Mouse (Mus musculus) MEL (cell line): ENCODE data around the gene Pex10. TPM values are rescaled to one million over a fixed set of nuclear protein-coding genes. Genes with fewer than 3 reads are reported as not detected.

Experiments
- DNase-seq: peaks from one replicate; pipeline ENCODE4 v3.0.0; 2011; ENCODE audit warnings: low read depth, low spot score
- H3K27ac ChIP-seq: 2 replicates; pipeline ENCODE4 v1.5.1; 2012; ENCODE audit warnings: low read depth, mild to moderate bottlenecking, control low read depth, low read length, moderate library complexity; ENCODE audit not compliant: control insufficient read depth
- H3K27me3 ChIP-seq, 2 experiments: fragments of 150-350 bp in 1 of 2; sonication (generic) in 1 of 2; 2 replicates each; pipeline ENCODE4 v1.6.1; 2012; ENCODE audit warnings: low read length in 2 of 2, mild to moderate bottlenecking in 2 of 2, improper control_type of control experiment in 1 of 2, moderate library complexity in 1 of 2; ENCODE audit not compliant: insufficient read depth in 2 of 2, control insufficient read depth in 1 of 2
- H3K36me3 ChIP-seq, 2 experiments: 2 replicates each; pipeline ENCODE4 v1.6.1; 2012 to 2014; ENCODE audit warnings: low read length in 2 of 2, improper control_type of control experiment in 1 of 2, inconsistent platforms in 1 of 2, mild to moderate bottlenecking in 1 of 2; ENCODE audit not compliant: insufficient read depth in 2 of 2, control insufficient read depth in 1 of 2
- H3K4me1 ChIP-seq, 2 experiments: fragments of 150-350 bp in 1 of 2; sonication (generic) in 1 of 2; 2 replicates each; pipeline ENCODE4 v1.6.1; 2012; ENCODE audit warnings: low read length in 2 of 2, improper control_type of control experiment in 1 of 2, mild to moderate bottlenecking in 1 of 2; ENCODE audit not compliant: insufficient read depth in 2 of 2, control insufficient read depth in 1 of 2
- H3K4me3 ChIP-seq, 2 experiments: fragments of 150-350 bp in 1 of 2; sonication (generic) in 1 of 2; 2 replicates each; pipeline ENCODE4 v1.5.1; 2012; ENCODE audit warnings: low read depth in 2 of 2, low read length in 2 of 2, mild to moderate bottlenecking in 2 of 2, moderate library complexity in 2 of 2, control low read depth in 1 of 2, improper control_type of control experiment in 1 of 2; ENCODE audit not compliant: control insufficient read depth in 1 of 2, insufficient read depth in 1 of 2
- H3K79me2 ChIP-seq: 2 replicates; pipeline ENCODE4 v1.6.1; 2012; ENCODE audit warnings: mild to moderate bottlenecking, low read length, moderate library complexity; ENCODE audit not compliant: control insufficient read depth, poor library complexity, insufficient read depth
- H3K9ac ChIP-seq: 2 replicates; pipeline ENCODE4 v1.6.1; 2012; ENCODE audit warnings: low read depth, mild to moderate bottlenecking, control low read depth, low read length, moderate library complexity; ENCODE audit not compliant: control insufficient read depth, poor library complexity, severe bottlenecking
- H3K9me3 ChIP-seq: fragments of 150-350 bp; sonication (generic); replicated peaks from 2 replicates; pipeline ENCODE4 v1.6.1; 2012; ENCODE audit warnings: mild to moderate bottlenecking, low read length, improper control_type of control experiment, moderate library complexity; ENCODE audit not compliant: insufficient read depth
- BHLHE40 ChIP-seq: IDR thresholded peaks from 2 replicates; pipeline ENCODE4 v1.6.1; 2012; ENCODE audit warnings: low read depth, mild to moderate bottlenecking, inconsistent platforms, low read length, improper control_type of control experiment, borderline replicate concordance
- CHD1 ChIP-seq: IDR thresholded peaks from 2 replicates; pipeline ENCODE4 v1.6.1; 2012; ENCODE audit warnings: low read depth, mild to moderate bottlenecking, inconsistent platforms, low read length, improper control_type of control experiment
- CTCF ChIP-seq, 3 experiments: IDR thresholded peaks in 2 of 3; conservative IDR thresholded peaks in 1 of 3; 2 replicates each; pipeline ENCODE4 v1.5.1; 2011 to 2012; ENCODE audit warnings: low read length in 3 of 3, low read depth in 2 of 3, mild to moderate bottlenecking in 2 of 3, improper control_type of control experiment in 1 of 3, inconsistent platforms in 1 of 3, mixed read lengths in 1 of 3, moderate library complexity in 1 of 3; ENCODE audit not compliant: control insufficient read depth in 1 of 3, insufficient read depth in 1 of 3, poor library complexity in 1 of 3, severe bottlenecking in 1 of 3
- E2F4 ChIP-seq: IDR thresholded peaks from 2 replicates; pipeline ENCODE4 v1.6.1; 2011; ENCODE audit warnings: low read depth, low read length, improper control_type of control experiment, borderline replicate concordance
- ELF1 ChIP-seq: IDR thresholded peaks from 2 replicates; pipeline ENCODE4 v1.6.1; 2014; ENCODE audit warnings: low read depth, mild to moderate bottlenecking, inconsistent platforms, low read length, improper control_type of control experiment, moderate library complexity
- EP300 ChIP-seq, 2 experiments: IDR thresholded peaks; 2 replicates each; pipeline ENCODE4 v1.6.1; 2011; ENCODE audit warnings: improper control_type of control experiment in 2 of 2, low read length in 2 of 2, low read depth in 1 of 2, mild to moderate bottlenecking in 1 of 2
- ETS1 ChIP-seq: IDR thresholded peaks from 2 replicates; pipeline ENCODE4 v1.6.1; 2012; ENCODE audit warnings: low read depth, mild to moderate bottlenecking, inconsistent platforms, low read length, improper control_type of control experiment, moderate library complexity
- GABPA ChIP-seq: IDR thresholded peaks from 2 replicates; pipeline ENCODE4 v1.6.1; 2012; ENCODE audit warnings: low read depth, mild to moderate bottlenecking, inconsistent platforms, low read length, improper control_type of control experiment, moderate library complexity
- HCFC1 ChIP-seq: IDR thresholded peaks from 2 replicates; pipeline ENCODE4 v1.6.1; 2012; ENCODE audit warnings: low read depth, mild to moderate bottlenecking, inconsistent platforms, low read length, improper control_type of control experiment, moderate library complexity
- JUND ChIP-seq: IDR thresholded peaks from 2 replicates; pipeline ENCODE4 v1.6.1; 2011; ENCODE audit warnings: low read depth, mild to moderate bottlenecking, improper control_type of control experiment, low read length
- KAT2A ChIP-seq: conservative IDR thresholded peaks from 2 replicates; pipeline ENCODE4 v1.6.1; 2012; ENCODE audit warnings: low read depth, low read length, improper control_type of control experiment, inconsistent platforms
- MAZ ChIP-seq: IDR thresholded peaks from 2 replicates; pipeline ENCODE4 v1.6.1; 2012; ENCODE audit warnings: low read depth, mild to moderate bottlenecking, inconsistent platforms, low read length, improper control_type of control experiment
- MEF2A ChIP-seq: IDR thresholded peaks from 2 replicates; pipeline ENCODE4 v1.6.1; 2014; ENCODE audit warnings: low read depth, mild to moderate bottlenecking, inconsistent platforms, low read length, improper control_type of control experiment; ENCODE audit not compliant: poor library complexity, insufficient replicate concordance, severe bottlenecking; ENCODE audit errors: extremely low read depth
- MXI1 ChIP-seq: IDR thresholded peaks from 2 replicates; pipeline ENCODE4 v1.6.1; 2011; ENCODE audit warnings: mild to moderate bottlenecking, low read depth, low read length, improper control_type of control experiment
- MYC ChIP-seq: IDR thresholded peaks from 2 replicates; pipeline ENCODE4 v1.6.1; 2011; ENCODE audit warnings: low read depth, mild to moderate bottlenecking, low read length, improper control_type of control experiment, moderate library complexity
- NELFE ChIP-seq: IDR thresholded peaks from 2 replicates; pipeline ENCODE4 v1.6.1; 2011; ENCODE audit warnings: low read depth, low read length, improper control_type of control experiment
- RCOR1 ChIP-seq: IDR thresholded peaks from 2 replicates; pipeline ENCODE4 v1.6.1; 2012; ENCODE audit warnings: low read depth, mild to moderate bottlenecking, inconsistent platforms, low read length, improper control_type of control experiment
- SIN3A ChIP-seq: IDR thresholded peaks from 2 replicates; pipeline ENCODE4 v1.6.1; 2012; ENCODE audit warnings: low read length, improper control_type of control experiment, inconsistent platforms
- SMC3 ChIP-seq: IDR thresholded peaks from 2 replicates; pipeline ENCODE4 v1.6.1; 2011; ENCODE audit warnings: low read depth, low read length, improper control_type of control experiment
- TAL1 ChIP-seq: IDR thresholded peaks from 2 replicates; pipeline ENCODE4 v1.6.1; 2012; ENCODE audit warnings: mild to moderate bottlenecking, inconsistent platforms, low read length, moderate library complexity, mixed read lengths
- TCF12 ChIP-seq: IDR thresholded peaks from 2 replicates; pipeline ENCODE4 v1.6.1; 2014; ENCODE audit warnings: low read depth, mild to moderate bottlenecking, inconsistent platforms, low read length, improper control_type of control experiment, moderate library complexity
- UBTF ChIP-seq: IDR thresholded peaks from 2 replicates; pipeline ENCODE4 v1.6.1; 2012; ENCODE audit warnings: low read depth, mild to moderate bottlenecking, inconsistent platforms, low read length, improper control_type of control experiment, moderate library complexity, borderline replicate concordance; ENCODE audit not compliant: insufficient read depth
- USF1 ChIP-seq: IDR thresholded peaks from 2 replicates; pipeline ENCODE4 v1.6.1; 2014; ENCODE audit warnings: low read depth, mild to moderate bottlenecking, inconsistent platforms, low read length, improper control_type of control experiment, moderate library complexity
- USF2 ChIP-seq, 2 experiments: IDR thresholded peaks; 2 replicates each; pipeline ENCODE4 v1.6.1; 2011 to 2012; ENCODE audit warnings: improper control_type of control experiment in 2 of 2, low read length in 2 of 2, borderline replicate concordance in 1 of 2, inconsistent platforms in 1 of 2, low read depth in 1 of 2, mild to moderate bottlenecking in 1 of 2; ENCODE audit not compliant: insufficient read depth in 1 of 2
- ZC3H11A ChIP-seq: IDR thresholded peaks from 2 replicates; pipeline ENCODE4 v1.6.1; 2012; ENCODE audit warnings: low read depth, mild to moderate bottlenecking, inconsistent platforms, low read length, improper control_type of control experiment
- ZMIZ1 ChIP-seq: IDR thresholded peaks from 2 replicates; pipeline ENCODE4 v1.6.1; 2012; ENCODE audit warnings: low read depth, mild to moderate bottlenecking, inconsistent platforms, low read length, improper control_type of control experiment, moderate library complexity
- ZNF384 ChIP-seq: IDR thresholded peaks from 2 replicates; pipeline ENCODE4 v1.6.1; 2012; ENCODE audit warnings: low read depth, mild to moderate bottlenecking, inconsistent platforms, low read length, improper control_type of control experiment
- polyA plus RNA-seq, 2 experiments: library from polyadenylated mRNA; stranded (reverse) in 1 of 2; unstranded in 1 of 2; fragments of >175 nt in 1 of 2; fragments of >200 nt in 1 of 2; gene quantifications; 2 replicates each; pipeline versions ENCODE4 v1.2.1 to v1.2.4; 2012; ENCODE audit warnings: low replicate concordance in 2 of 2, low read depth in 1 of 2; ENCODE audit not compliant: insufficient read length in 2 of 2, insufficient read depth in 1 of 2, missing spikeins in 1 of 2
- total RNA-seq: library from RNA; depleted of rRNA; stranded (reverse); fragments of 300-350 nt; gene quantifications from 2 replicates; pipeline ENCODE4 v1.2.3, GENCODE M21; 2012

Gene Pex10
- total and polyA plus RNA-seq, 3 experiments, result 15.8 to 21.8 TPM; not detected in 1

DNA sequence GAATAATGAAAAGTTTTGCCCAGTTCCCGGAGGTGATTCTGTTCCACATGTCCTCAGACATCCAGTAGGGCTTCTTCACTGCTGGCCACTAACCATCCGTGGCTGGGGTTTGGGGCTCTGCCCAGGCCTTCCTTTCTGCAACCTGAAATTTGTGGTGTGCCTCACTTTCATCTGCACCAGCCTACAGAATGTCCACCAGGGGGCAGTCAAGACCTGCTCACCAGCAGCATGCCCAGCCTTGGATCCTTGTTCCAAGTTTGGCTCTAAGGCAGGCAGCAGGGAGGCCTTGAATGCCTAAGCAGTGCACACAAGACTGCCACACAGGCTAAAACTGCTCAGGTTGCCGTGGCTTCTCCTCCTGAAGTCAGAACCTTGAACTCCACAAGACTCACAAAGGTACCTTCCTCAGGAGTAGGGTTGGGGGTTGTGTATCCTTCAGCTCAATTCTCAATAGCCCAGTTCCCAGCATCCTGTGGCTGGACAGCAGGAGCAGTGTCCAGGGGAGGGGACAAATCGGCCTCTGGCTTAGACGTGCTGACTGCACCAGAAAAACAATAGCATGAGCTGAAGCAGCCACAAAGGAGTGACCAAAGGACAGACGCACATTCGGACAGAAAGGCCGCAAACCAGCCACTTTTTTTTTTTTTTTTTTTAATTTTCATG lies 28.6 kb downstream of the Pex10 start:
- no peak overlapping the region for H3K4me3 ChIP-seq
- H3K27ac ChIP-seq, result no peak overlapping the region
- TF ChIP-seq MEF2A (no peak), GABPA (no peak), MAZ (no peak), JUND (no peak; the same call in 1 of the 2 replicates), ZC3H11A (peak; percentile 99), RCOR1 (no peak), ZMIZ1 (no peak), ZNF384 (no peak; the same call in 1 of the 2 replicates), USF2 (IDR thresholded peaks at IDR 0.05; ENCODE audit: borderline replicate concordance in 1 of 2, insufficient read depth in 1 of 2, low read depth in 1 of 2, low read length in 2 of 2) (no peak), BHLHE40 (0 out of 2 replicates have a peak, but pooled peaks have one; percentile 16), CTCF (IDR thresholded peaks at IDR 0.05 in 2 of 3, conservative IDR thresholded peaks at IDR 0.05 in 1 of 3; ENCODE audit: control insufficient read depth in 1 of 3, insufficient read depth in 1 of 3, low read depth in 2 of 3, low read length in 3 of 3, poor library complexity in 1 of 3, severe bottlenecking in 1 of 3) (peak; percentile 85 to 100 (median 96); a peak in 5 of 6 replicates), TCF12 (0 out of 2 replicates have a peak, but pooled peaks have one; percentile 5), SIN3A (peak; percentile 39; the same call in 1 of the 2 replicates), HCFC1 (0 out of 2 replicates have a peak, but pooled peaks have one; percentile 37), SMC3 (peak; percentile 100), MXI1 (peak; percentile 22; the same call in 1 of the 2 replicates), UBTF (no peak), MYC (0 out of 2 replicates have a peak, but pooled peaks have one; percentile 58), USF1 (no peak)
- H3K9ac ChIP-seq, result no peak overlapping the region
- no peaks in the 10 kb centered on the region for H3K27me3 ChIP-seq
- H3K9me3 ChIP-seq, result no peaks in the 10 kb centered on the region
- no peaks in the 10 kb centered on the region for H3K36me3 ChIP-seq
- DNase-seq, result peak; percentile 88
- H3K79me2 ChIP-seq, result no peaks in the 10 kb centered on the region
- H3K4me1 ChIP-seq, result no peaks in the 10 kb centered on the region

DNA sequence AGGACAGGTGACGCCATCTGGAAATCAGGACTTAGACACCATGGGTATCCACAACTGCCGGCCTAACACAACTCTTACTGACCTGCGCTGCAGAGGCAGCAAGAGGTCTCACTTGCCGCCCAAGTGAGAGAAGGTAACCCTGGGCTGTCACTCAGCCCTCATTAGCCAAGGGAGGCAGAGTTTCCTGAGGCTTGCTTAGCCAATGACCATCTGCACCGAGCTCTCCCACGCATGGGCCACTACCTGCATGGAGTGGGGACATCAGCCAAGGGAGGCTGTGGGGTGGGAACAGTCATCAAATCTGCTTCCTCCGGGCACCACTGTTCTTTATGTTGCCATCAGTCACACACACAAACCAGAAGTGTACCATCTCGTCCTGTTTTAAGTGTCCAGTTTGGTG lies 29.2 kb downstream of the Pex10 start:
- H3K36me3 ChIP-seq, result no peaks in the 10 kb centered on the region
- no peak overlapping the region for H3K4me3 ChIP-seq
- H3K79me2 ChIP-seq, result no peaks in the 10 kb centered on the region
- no peak for DNase-seq
- no peak overlapping the region for H3K9ac ChIP-seq
- TF ChIP-seq SIN3A (no peak), TAL1 (no peak), SMC3 (no peak), ETS1 (no peak), E2F4 (no peak), ELF1 (no peak), EP300 (IDR thresholded peaks at IDR 0.05; ENCODE audit: low read depth in 1 of 2, low read length in 2 of 2) (no peak), NELFE (no peak), KAT2A (no peak), BHLHE40 (no peak), TCF12 (no peak), HCFC1 (no peak), GABPA (no peak), CHD1 (no peak)
- H3K9me3 ChIP-seq, result no peaks in the 10 kb centered on the region
- H3K27me3 ChIP-seq, result no peaks in the 10 kb centered on the region
- H3K4me1 ChIP-seq, result no peaks in the 10 kb centered on the region
- H3K27ac ChIP-seq, result no peak overlapping the region
